Mouse (Mus musculus): ENCODE results near the gene Ncor2. TPM values are rescaled to one million over a fixed set of nuclear protein-coding genes. Genes with fewer than 3 reads are reported as not detected.

Gene Ncor2
- polyA plus RNA-seq, 1 experiment from 2014 or later: 11.1 TPM

DNA sequence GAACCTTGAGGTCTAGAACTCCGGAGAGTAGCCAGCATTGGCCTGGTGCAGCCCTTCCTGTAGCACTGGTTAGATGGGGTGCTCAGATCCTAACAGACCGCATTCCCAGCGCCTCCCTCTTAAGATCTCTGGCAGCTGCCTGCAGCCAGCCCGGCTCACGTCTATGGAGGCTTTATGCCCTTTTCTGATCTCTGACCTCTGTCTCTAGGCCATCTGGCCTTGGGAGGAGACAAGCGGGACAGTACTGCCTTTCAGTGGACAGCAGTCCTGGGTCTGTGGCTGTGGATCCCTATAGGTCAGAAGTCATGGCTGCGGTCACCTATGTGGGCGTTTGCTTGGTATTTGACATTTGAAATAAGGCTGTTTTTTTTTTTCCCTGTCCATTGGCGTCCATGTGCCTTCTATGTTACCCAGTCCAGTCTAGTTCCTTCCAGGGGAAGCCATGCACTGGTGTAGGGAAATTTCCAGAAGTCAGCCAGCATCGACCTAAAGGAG lies 178.2 kb downstream of the Ncor2 start:
- WGBS: 73% methylated on average over 10 of the region's 10 CpGs
- Histone ChIP-seq H3K4me1 (replicated peaks; ENCODE audit: control insufficient read depth, insufficient read depth) (peaks cover 4% of the 10 kb centered on the region), H3K4me3 (ENCODE audit: low read depth, low read length) (no peak overlapping the region), H3K27ac (replicated peaks) (no peak overlapping the region), H3K4me2 (replicated peaks; ENCODE audit: low read depth) (no peak overlapping the region), H3K27me3 (ENCODE audit: control insufficient read depth, insufficient read depth, low read length) (no peaks in the 10 kb centered on the region), H3K36me3 (ENCODE audit: control insufficient read depth, insufficient read depth, low read length) (no peaks in the 10 kb centered on the region), H3K9me3 (ENCODE audit: control insufficient read depth, low read length) (no peaks in the 10 kb centered on the region), H3K9ac (ENCODE audit: low read length) (no peak overlapping the region)
- DNase-seq (ENCODE audit: low spot score) (no peak), ATAC-seq (ENCODE audit: low FRiP score, low TSS enrichment) (no peak)
- TF ChIP-seq EP300 (optimal IDR thresholded peaks at IDR 0.05) (no peak), CTCF (IDR thresholded peaks at IDR 0.05; ENCODE audit: low read depth) (no peak)

GRCm38 (mm10) chr5:124997913-124998312 lies 181.1 kb downstream of the Ncor2 start:
- H3K27ac ChIP-seq (replicated peaks): no peak overlapping the region
- ATAC-seq (ENCODE audit: low FRiP score, low TSS enrichment): no peak

DNA sequence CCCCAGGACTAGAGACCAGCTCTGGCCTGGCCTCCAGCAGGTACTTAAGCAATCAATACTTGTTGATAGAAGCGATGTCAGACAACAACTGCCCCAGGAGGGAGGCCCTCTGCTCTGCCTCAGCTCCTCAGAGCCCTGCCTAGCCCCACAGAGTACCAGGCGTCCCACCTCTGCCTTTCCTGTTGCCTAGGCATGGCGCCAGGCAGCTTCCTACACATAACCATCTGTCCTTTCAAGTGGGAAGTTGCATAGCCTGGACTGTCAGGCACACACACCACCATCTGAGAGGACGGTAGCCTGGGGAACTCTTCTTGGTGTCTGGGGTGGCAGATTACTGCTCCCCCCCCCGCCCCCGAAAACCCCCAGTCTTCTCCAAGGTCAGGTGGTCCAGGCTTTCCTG lies 182.2 kb downstream of the Ncor2 start:
- no peak overlapping the region for H3K4me3 ChIP-seq (ENCODE audit: low read depth, low read length)
- 62% methylated on average over 6 of the region's 6 CpGs for WGBS
- DNase-seq (ENCODE audit: low spot score) (no peak), ATAC-seq (ENCODE audit: low FRiP score, low TSS enrichment) (no peak)
- no peaks in the 10 kb centered on the region for H3K4me1 ChIP-seq (replicated peaks; ENCODE audit: control insufficient read depth, insufficient read depth)
- no peaks in the 10 kb centered on the region for H3K27me3 ChIP-seq (ENCODE audit: control insufficient read depth, insufficient read depth, low read length)
- H3K4me2 ChIP-seq (replicated peaks; ENCODE audit: low read depth): no peak overlapping the region
- H3K9me3 ChIP-seq (ENCODE audit: control insufficient read depth, low read length): no peaks in the 10 kb centered on the region
- no peak overlapping the region for H3K9ac ChIP-seq (ENCODE audit: low read length)
- TF ChIP-seq EP300 (optimal IDR thresholded peaks at IDR 0.05): no peak
- TF ChIP-seq CTCF (IDR thresholded peaks at IDR 0.05; ENCODE audit: low read depth): no peak
- no peaks in the 10 kb centered on the region for H3K36me3 ChIP-seq (ENCODE audit: control insufficient read depth, insufficient read depth, low read length)
- no peak overlapping the region for H3K27ac ChIP-seq (replicated peaks)

More at GRCm38 (mm10) chr5:124997913-124998312, 181.1 kb downstream of the Ncor2 start:
- Histone ChIP-seq H3K36me3 (ENCODE audit: control insufficient read depth, insufficient read depth, low read length) (no peaks in the 10 kb centered on the region), H3K4me1 (replicated peaks; ENCODE audit: control insufficient read depth, insufficient read depth) (no peaks in the 10 kb centered on the region), H3K27me3 (ENCODE audit: control insufficient read depth, insufficient read depth, low read length) (no peaks in the 10 kb centered on the region), H3K4me3 (ENCODE audit: low read depth, low read length) (no peak overlapping the region), H3K9ac (ENCODE audit: low read length) (no peak overlapping the region), H3K9me3 (ENCODE audit: control insufficient read depth, low read length) (no peaks in the 10 kb centered on the region), H3K4me2 (replicated peaks; ENCODE audit: low read depth) (no peak overlapping the region)
- 83% methylated on average over 4 of the region's 4 CpGs for WGBS
- TF ChIP-seq EP300 (optimal IDR thresholded peaks at IDR 0.05) (no peak), CTCF (IDR thresholded peaks at IDR 0.05; ENCODE audit: low read depth) (no peak)
- DNase-seq (ENCODE audit: low spot score): no peak

GRCm38 (mm10) chr5:124992891-124993290 lies 186.1 kb downstream of the Ncor2 start:
- Histone ChIP-seq H3K9ac (ENCODE audit: low read length) (no peak overlapping the region), H3K36me3 (ENCODE audit: control insufficient read depth, insufficient read depth, low read length) (no peaks in the 10 kb centered on the region), H3K27me3 (ENCODE audit: control insufficient read depth, insufficient read depth, low read length) (no peaks in the 10 kb centered on the region), H3K9me3 (ENCODE audit: control insufficient read depth, low read length) (no peaks in the 10 kb centered on the region), H3K4me3 (ENCODE audit: low read depth, low read length) (no peak overlapping the region), H3K27ac (replicated peaks) (no peak overlapping the region), H3K4me2 (replicated peaks; ENCODE audit: low read depth) (no peak overlapping the region), H3K4me1 (replicated peaks; ENCODE audit: control insufficient read depth, insufficient read depth) (no peaks in the 10 kb centered on the region)
- TF ChIP-seq EP300 (optimal IDR thresholded peaks at IDR 0.05) (no peak), CTCF (IDR thresholded peaks at IDR 0.05; ENCODE audit: low read depth) (no peak)
- ATAC-seq (ENCODE audit: low FRiP score, low TSS enrichment) (no peak), DNase-seq (ENCODE audit: low spot score) (no peak)
- WGBS: 52% methylated on average over 11 of the region's 11 CpGs

DNA sequence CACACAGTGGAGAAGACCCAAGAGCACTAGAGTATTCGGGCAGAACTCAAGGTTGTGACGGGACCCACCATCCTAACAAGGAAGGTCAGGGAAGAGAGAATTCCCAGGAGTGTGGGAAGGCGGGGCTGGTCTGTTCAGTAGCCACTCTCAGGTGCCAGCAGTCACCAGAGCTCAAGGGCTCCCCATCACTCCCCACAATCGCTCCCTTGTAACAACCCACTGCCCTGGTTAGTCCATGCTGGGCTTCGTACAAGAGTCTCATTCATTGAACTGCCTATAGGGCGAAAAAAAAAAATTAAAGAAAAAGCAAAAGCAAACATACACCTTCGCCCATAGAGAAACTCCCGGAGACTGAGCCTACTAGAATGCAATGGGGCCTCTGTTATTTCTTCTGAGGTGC lies 186.7 kb downstream of the Ncor2 start:
- ATAC-seq (ENCODE audit: low FRiP score, low TSS enrichment) (no peak), DNase-seq (ENCODE audit: low spot score) (no peak)
- Histone ChIP-seq H3K4me3 (ENCODE audit: low read depth, low read length) (no peak overlapping the region), H3K4me1 (replicated peaks; ENCODE audit: control insufficient read depth, insufficient read depth) (no peaks in the 10 kb centered on the region), H3K9me3 (ENCODE audit: control insufficient read depth, low read length) (no peaks in the 10 kb centered on the region), H3K36me3 (ENCODE audit: control insufficient read depth, insufficient read depth, low read length) (no peaks in the 10 kb centered on the region), H3K9ac (ENCODE audit: low read length) (no peak overlapping the region), H3K27ac (replicated peaks) (no peak overlapping the region), H3K27me3 (ENCODE audit: control insufficient read depth, insufficient read depth, low read length) (no peaks in the 10 kb centered on the region), H3K4me2 (replicated peaks; ENCODE audit: low read depth) (no peak overlapping the region)
- 66% methylated on average over 8 of the region's 8 CpGs for WGBS
- TF ChIP-seq CTCF (IDR thresholded peaks at IDR 0.05; ENCODE audit: low read depth): no peak
- TF ChIP-seq EP300 (optimal IDR thresholded peaks at IDR 0.05): no peak

- Histone ChIP-seq H3K27ac (replicated peaks) (no peak overlapping the region), H3K27me3 (ENCODE audit: control insufficient read depth, insufficient read depth, low read length) (no peaks in the 10 kb centered on the region), H3K4me1 (replicated peaks; ENCODE audit: control insufficient read depth, insufficient read depth) (no peaks in the 10 kb centered on the region), H3K9me3 (ENCODE audit: control insufficient read depth, low read length) (no peaks in the 10 kb centered on the region), H3K36me3 (ENCODE audit: control insufficient read depth, insufficient read depth, low read length) (no peaks in the 10 kb centered on the region), H3K4me2 (replicated peaks; ENCODE audit: low read depth) (no peak overlapping the region), H3K4me3 (ENCODE audit: low read depth, low read length) (no peak overlapping the region), H3K9ac (ENCODE audit: low read length) (no peak overlapping the region)
- 86% methylated on average over 2 of the region's 2 CpGs for WGBS
- TF ChIP-seq EP300 (optimal IDR thresholded peaks at IDR 0.05): no peak
- no peak for TF ChIP-seq CTCF (IDR thresholded peaks at IDR 0.05; ENCODE audit: low read depth)
- ATAC-seq (ENCODE audit: low FRiP score, low TSS enrichment): no peak
- DNase-seq (ENCODE audit: low spot score): no peak
Measured at GRCm38 (mm10) chr5:124989724-124990123, 189.3 kb downstream of the Ncor2 start.
